Mouse (Mus musculus): Measurements from ENCODE around the gene Dpp9. TPM values are rescaled to one million over a fixed set of nuclear protein-coding genes. Genes with fewer than 3 reads are reported as not detected.

The Dpp9 gene
- polyA plus RNA-seq, 1 experiment, result 51.2 TPM

GRCm38 (mm10) chr17:56137839-56138613, 80.7 kb downstream of the Dpp9 start:
- peaks cover 6% of the 10 kb centered on the region; the same call in 1 of the 2 replicates for H3K4me1 ChIP-seq (ENCODE audit: control insufficient read depth, insufficient read depth, low read length)
- TF ChIP-seq POLR2A (IDR thresholded peaks at IDR 0.05; ENCODE audit: extremely low read depth, insufficient read depth, low read length) (no peak), CTCF (IDR thresholded peaks at IDR 0.05; ENCODE audit: extremely low read depth, insufficient read depth, low read length) (no peak)
- no peak overlapping the region for H3K27ac ChIP-seq (ENCODE audit: insufficient read depth, low read length)
- peak overlapping the region; percentile 96 for H3K4me3 ChIP-seq (ENCODE audit: insufficient read depth, low read length)

Other genes starting within 250 kb of the Dpp9 start
- gene Shd, start 248.4 kb downstream of the Dpp9 start, polyA plus RNA-seq (2012; rRNA removed), result 74.8 and 83.5 TPM in 2 replicates
- gene Fsd1, start 232.4 kb downstream of the Dpp9 start, polyA plus RNA-seq (2012; rRNA removed), result 76.7 and 91.0 TPM in 2 replicates
- gene Stap2, start 213.3 kb downstream of the Dpp9 start, polyA plus RNA-seq (2012; rRNA removed), result 6.0 TPM in 2 replicates
- 142 and 154 TPM in 2 replicates for gene Mpnd, start 213.2 kb downstream of the Dpp9 start, polyA plus RNA-seq (2012; rRNA removed)
- gene Sh3gl1, start 182.3 kb downstream of the Dpp9 start, polyA plus RNA-seq (2012; rRNA removed), result 56.5 and 59.4 TPM in 2 replicates
- 2.6 and 2.8 TPM in 2 replicates for gene Chaf1a, start 178.5 kb downstream of the Dpp9 start, polyA plus RNA-seq (2012; rRNA removed)
- gene Ubxn6, start 143.9 kb downstream of the Dpp9 start, polyA plus RNA-seq (2012; rRNA removed), result 109 and 120 TPM in 2 replicates
- gene Hdgfl2, start 139.3 kb downstream of the Dpp9 start, polyA plus RNA-seq (2012; rRNA removed), result 126 and 148 TPM in 2 replicates
- gene Plin4, start 109.1 kb downstream of the Dpp9 start, polyA plus RNA-seq (2012; rRNA removed), result 0.73 and 1.2 TPM in 2 replicates
- gene Plin5, start 101.3 kb downstream of the Dpp9 start, polyA plus RNA-seq (2012; rRNA removed), result 0.55 and 0.67 TPM in 2 replicates
- gene Lrg1, start 96.9 kb downstream of the Dpp9 start, polyA plus RNA-seq (2012; rRNA removed), result 2.6 and 3.1 TPM in 2 replicates
- gene Sema6b, start 78.6 kb downstream of the Dpp9 start, polyA plus RNA-seq (2012; rRNA removed), result 87.3 and 88.9 TPM in 2 replicates
- gene Tnfaip8l1, start 56.4 kb downstream of the Dpp9 start, polyA plus RNA-seq (2012; rRNA removed), result 7.5 and 8.5 TPM in 2 replicates
- gene Mydgf, start 35.0 kb downstream of the Dpp9 start, polyA plus RNA-seq (2012; rRNA removed), result 43.3 and 45.8 TPM in 2 replicates
- gene Fem1a, start 37.9 kb upstream of the Dpp9 start, polyA plus RNA-seq (2012; rRNA removed), result 23.3 and 24.1 TPM in 2 replicates
- 4.2 and 4.8 TPM in 2 replicates for gene Ticam1, start 57.9 kb upstream of the Dpp9 start, polyA plus RNA-seq (2012; rRNA removed)
- 8.4 and 10.1 TPM in 2 replicates for gene Plin3, start 74.0 kb upstream of the Dpp9 start, polyA plus RNA-seq (2012; rRNA removed)
- not detected in 2 replicates for gene Arrdc5, start 81.4 kb upstream of the Dpp9 start, polyA plus RNA-seq (2012; rRNA removed)
- 1.1 and 1.8 TPM in 2 replicates for gene Uhrf1, start 84.4 kb upstream of the Dpp9 start, polyA plus RNA-seq (2012; rRNA removed)
- gene Kdm4b, start 107.2 kb upstream of the Dpp9 start, polyA plus RNA-seq (2012; rRNA removed), result 43.5 and 45.0 TPM in 2 replicates